Mouse (Mus musculus) C2C12 (cell line): Measurements from ENCODE around the gene Cdh16. TPM values are rescaled to one million over a fixed set of nuclear protein-coding genes. Genes with fewer than 3 reads are reported as not detected.

Experiments
- H3K27me3 ChIP-seq: one replicate; pipeline ENCODE4 v1.6.1; 2011; ENCODE audit not compliant: control insufficient read depth, insufficient read depth, insufficient read length
- H3K36me3 ChIP-seq: one replicate; pipeline ENCODE4 v1.6.1; 2011; ENCODE audit not compliant: control insufficient read depth, insufficient read depth
- H3K4me3 ChIP-seq: one replicate; pipeline ENCODE4 v1.5.1; 2011; ENCODE audit warnings: mild to moderate bottlenecking, control low read depth; ENCODE audit not compliant: poor library complexity, insufficient read depth, severe bottlenecking
- H3K79me2 ChIP-seq: one replicate; pipeline ENCODE4 v1.6.1; 2011; ENCODE audit not compliant: control insufficient read depth, insufficient read depth
- H3K79me3 ChIP-seq: one replicate; pipeline ENCODE4 v1.6.1; 2011; ENCODE audit warnings: low read depth, control low read depth
- H3ac ChIP-seq: one replicate; pipeline ENCODE3; 2011; ENCODE audit warnings: low read depth; ENCODE audit not compliant: control insufficient read depth, insufficient read length
- CEBPB ChIP-seq: IDR thresholded peaks from one replicate; pipeline ENCODE4 v1.6.1; 2011; ENCODE audit warnings: low read depth, mild to moderate bottlenecking, control low read depth, moderate library complexity
- CTCF ChIP-seq: IDR thresholded peaks from one replicate; pipeline ENCODE4 v1.5.1; 2011; ENCODE audit not compliant: control insufficient read depth, insufficient read depth, insufficient read length
- FOSL1 ChIP-seq: IDR thresholded peaks from one replicate; pipeline ENCODE4 v1.8.0; 2011; ENCODE audit warnings: mild to moderate bottlenecking, low read length; ENCODE audit not compliant: poor library complexity, insufficient read depth, severe bottlenecking
- MAX ChIP-seq: IDR thresholded peaks from one replicate; pipeline ENCODE4 v1.6.1; 2011; ENCODE audit warnings: mild to moderate bottlenecking, control low read depth
- MYOD1 ChIP-seq: IDR thresholded peaks from one replicate; pipeline ENCODE4 v1.6.1; 2011; ENCODE audit warnings: low read depth; ENCODE audit not compliant: control insufficient read depth, insufficient read length
- MYOG ChIP-seq: IDR thresholded peaks from one replicate; pipeline ENCODE4 v1.6.1; 2011; ENCODE audit not compliant: control insufficient read depth, insufficient read length; ENCODE audit errors: extremely low read depth
- USF1 ChIP-seq: IDR thresholded peaks from one replicate; pipeline ENCODE4 v1.6.1; 2011; ENCODE audit warnings: low read depth, mild to moderate bottlenecking, control low read depth, moderate library complexity
- polyA plus RNA-seq: library from polyadenylated mRNA; unstranded; fragments of >200 nt; fragmentation: generic; extraction: Trizol; gene quantifications from one replicate; pipeline ENCODE4 v1.2.1, GENCODE M21; 2012; ENCODE audit warnings: missing spikeins

Gene Cdh16
- polyA plus RNA-seq, 1 experiment, result not detected

DNA sequence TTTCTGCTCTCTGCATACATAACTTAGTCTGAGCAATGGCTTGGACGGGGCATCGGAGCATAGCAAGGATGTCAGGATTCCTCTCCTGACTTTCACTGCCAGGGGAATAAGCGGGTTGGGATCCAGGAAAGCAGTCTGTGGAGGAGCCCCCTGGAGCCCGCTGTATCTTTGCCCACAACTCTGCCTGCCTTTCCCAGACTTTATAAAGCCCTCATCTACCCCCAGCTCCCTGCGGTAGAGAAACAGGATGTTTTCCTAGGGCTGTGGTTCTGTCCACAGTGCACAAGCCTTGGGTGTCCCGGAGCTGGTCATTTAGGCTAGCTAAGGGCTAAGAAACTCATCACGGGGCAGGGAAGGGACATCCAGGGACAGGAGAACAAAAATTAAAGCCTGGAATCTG, 22.8 kb downstream of the Cdh16 start:
- Histone ChIP-seq H3K27me3 (no peaks in the 10 kb centered on the region), H3K36me3 (no peaks in the 10 kb centered on the region), H3K79me3 (no peaks in the 10 kb centered on the region), H3K4me3 (no peak overlapping the region), H3K79me2 (no peaks in the 10 kb centered on the region), H3ac (no peak overlapping the region)
- no peak for TF ChIP-seq MYOD1
- TF ChIP-seq USF1, result no peak
- TF ChIP-seq MAX, result no peak
- TF ChIP-seq MYOG, result no peak
- no peak for TF ChIP-seq FOSL1
- TF ChIP-seq CEBPB, result no peak
- TF ChIP-seq CTCF, result no peak

DNA sequence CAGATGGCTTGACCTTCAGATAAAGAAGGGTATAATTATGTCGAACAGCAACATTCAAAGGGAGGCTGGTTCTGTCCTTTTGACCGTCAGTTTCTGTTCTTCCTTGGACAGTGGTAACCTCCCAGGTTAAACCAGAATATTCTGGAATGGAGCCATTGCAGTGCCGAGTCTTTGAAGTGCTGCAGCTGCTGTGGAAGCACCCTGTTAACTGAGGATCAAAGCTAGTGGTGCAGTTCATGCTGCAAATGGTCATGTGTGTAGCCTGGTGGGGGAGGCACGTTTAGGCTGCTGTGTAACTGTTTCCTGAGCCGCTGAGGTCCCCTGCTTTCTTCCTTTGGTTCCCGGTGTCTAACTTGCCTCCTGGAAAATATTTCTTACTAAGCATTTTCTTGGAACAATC, 25.7 kb downstream of the Cdh16 start:
- H3ac ChIP-seq, result no peak overlapping the region
- no peak overlapping the region for H3K4me3 ChIP-seq
- H3K79me3 ChIP-seq, result no peaks in the 10 kb centered on the region
- TF ChIP-seq USF1 (no peak), MYOD1 (no peak), MYOG (no peak), FOSL1 (no peak), MAX (no peak), CTCF (no peak)
- H3K36me3 ChIP-seq, result peaks cover 21% of the 10 kb centered on the region
- H3K27me3 ChIP-seq, result no peaks in the 10 kb centered on the region
- H3K79me2 ChIP-seq, result peaks cover 6% of the 10 kb centered on the region

DNA sequence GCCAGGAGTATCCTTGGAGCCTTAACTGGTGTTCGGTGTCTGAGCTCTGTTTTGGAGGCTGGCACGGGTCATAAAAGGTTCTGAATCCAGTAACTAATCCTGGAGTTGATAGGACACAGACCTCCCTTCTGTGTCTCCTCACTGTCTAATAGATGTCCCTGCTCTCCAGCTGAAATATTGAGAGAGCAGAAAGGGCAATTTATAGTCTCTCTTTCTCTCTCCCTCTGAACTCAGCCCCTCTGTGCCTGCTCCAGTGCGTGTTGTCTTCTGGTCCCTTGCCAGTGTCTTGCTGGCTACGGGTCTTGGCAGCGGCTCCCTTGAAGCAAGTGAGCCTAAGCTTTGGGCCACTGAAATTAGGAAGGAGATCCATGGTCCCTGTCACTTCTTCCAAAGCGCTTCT, 26.5 kb downstream of the Cdh16 start:
- Histone ChIP-seq H3K79me2 (peaks cover 7% of the 10 kb centered on the region), H3K27me3 (no peaks in the 10 kb centered on the region), H3ac (no peak overlapping the region), H3K36me3 (peaks cover 25% of the 10 kb centered on the region), H3K4me3 (no peak overlapping the region), H3K79me3 (peaks cover 1% of the 10 kb centered on the region)
- TF ChIP-seq MAX (no peak), CEBPB (no peak), USF1 (no peak), FOSL1 (no peak), MYOG (no peak), MYOD1 (no peak), CTCF (no peak)

DNA sequence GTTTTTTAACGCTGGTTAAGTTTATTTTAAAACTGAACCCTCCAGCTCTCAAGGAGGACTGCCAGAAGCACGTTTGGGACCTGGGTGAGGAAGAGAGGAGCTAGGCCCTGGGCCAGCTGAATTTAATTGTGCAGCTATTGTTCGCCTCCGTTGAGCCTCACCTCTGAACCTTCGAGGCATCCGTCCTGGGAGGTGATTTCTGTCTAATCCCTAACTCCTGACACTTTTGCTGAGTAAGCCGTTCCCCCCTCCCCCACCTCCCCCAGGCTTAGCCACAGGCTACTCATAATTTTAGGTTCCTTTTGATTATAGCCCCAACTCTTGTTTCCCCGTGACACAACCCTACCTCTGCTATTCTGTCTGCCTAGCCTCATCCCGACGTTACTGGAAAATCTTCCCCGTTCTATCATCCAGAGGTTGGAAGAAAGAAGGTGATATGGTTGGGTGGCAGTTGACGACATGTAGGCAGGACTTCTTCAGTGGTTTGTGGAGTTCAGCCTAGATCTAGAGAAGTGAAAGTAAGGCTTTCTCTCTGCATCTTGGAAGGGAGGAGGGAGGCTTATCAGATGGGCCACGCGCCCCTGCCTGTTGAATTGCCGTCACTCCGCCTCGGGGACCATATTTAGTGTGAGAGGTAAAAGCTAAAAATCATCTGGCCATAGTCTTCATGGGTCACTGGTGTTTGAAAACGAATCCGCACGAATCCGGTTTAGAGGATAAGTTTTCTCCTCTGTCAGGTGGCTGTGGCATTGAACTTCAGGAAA, 28.2 kb downstream of the Cdh16 start:
- H3K27me3 ChIP-seq, result no peaks in the 10 kb centered on the region
- TF ChIP-seq USF1 (no peak), FOSL1 (no peak), MAX (no peak), MYOD1 (no peak), CEBPB (no peak), CTCF (no peak)
- H3K79me3 ChIP-seq, result peaks cover 8% of the 10 kb centered on the region
- peaks cover 25% of the 10 kb centered on the region for H3K36me3 ChIP-seq
- peaks cover 19% of the 10 kb centered on the region for H3K79me2 ChIP-seq
- H3K4me3 ChIP-seq, result no peak overlapping the region
- H3ac ChIP-seq, result no peak overlapping the region

DNA sequence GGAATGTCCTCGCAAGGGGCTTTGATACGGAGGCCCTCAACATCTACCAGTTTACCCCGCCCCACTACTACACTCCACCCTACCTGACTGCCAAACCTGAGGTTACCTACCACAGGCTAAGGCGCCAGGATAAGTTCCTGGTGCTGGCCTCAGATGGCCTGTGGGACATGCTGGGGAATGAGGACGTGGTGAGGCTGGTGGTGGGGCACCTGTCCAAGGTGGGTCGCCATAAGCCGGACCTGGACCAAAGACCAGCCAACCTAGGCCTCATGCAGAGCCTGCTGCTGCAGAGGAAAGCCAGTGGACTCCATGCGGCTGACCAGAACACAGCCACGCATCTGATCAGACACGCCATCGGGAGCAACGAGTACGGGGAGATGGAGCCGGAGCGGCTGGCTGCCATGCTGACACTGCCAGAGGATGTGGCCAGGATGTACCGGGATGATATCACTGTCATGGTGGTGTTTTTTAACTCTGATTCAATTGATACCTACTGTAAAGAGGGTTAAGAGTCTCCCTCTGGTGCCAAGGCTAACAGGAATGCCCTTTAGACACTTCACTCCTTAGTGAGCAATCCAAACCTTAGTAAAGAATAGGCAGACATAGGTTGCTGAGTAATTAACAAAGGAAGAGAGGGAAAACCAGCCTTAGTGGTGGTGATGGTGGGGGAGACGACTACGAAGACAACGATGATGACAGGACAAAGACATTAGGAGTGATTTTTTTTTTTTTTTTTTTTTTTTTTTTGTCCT, 29.4 kb downstream of the Cdh16 start:
- peaks cover 19% of the 10 kb centered on the region for H3K79me2 ChIP-seq
- no peak overlapping the region for H3ac ChIP-seq
- no peak for TF ChIP-seq MYOD1
- TF ChIP-seq CEBPB, result no peak
- TF ChIP-seq CTCF, result no peak
- TF ChIP-seq FOSL1, result no peak
- no peak for TF ChIP-seq USF1
- TF ChIP-seq MAX, result no peak
- TF ChIP-seq MYOG, result no peak
- no peaks in the 10 kb centered on the region for H3K27me3 ChIP-seq
- H3K4me3 ChIP-seq, result no peak overlapping the region
- peaks cover 25% of the 10 kb centered on the region for H3K36me3 ChIP-seq
- peaks cover 8% of the 10 kb centered on the region for H3K79me3 ChIP-seq
